Mouse (Mus musculus) testis, adult 2 months (tissue): ENCODE measurements around the gene Spatc1l. TPM values are rescaled to one million over a fixed set of nuclear protein-coding genes. Genes with fewer than 3 reads are reported as not detected.

Experiments used
- H3K27ac ChIP-seq: fragments of 200-500 bp; 2 replicates; pipeline ENCODE4 v1.5.1; 2012; ENCODE audit warnings: low read depth, low read length; ENCODE audit not compliant: control insufficient read depth, insufficient read depth
- H3K27me3 ChIP-seq: fragments of 200-500 bp; 2 replicates; pipeline ENCODE4 v1.6.1; 2012; ENCODE audit warnings: mild to moderate bottlenecking, low read length, moderate library complexity; ENCODE audit not compliant: control insufficient read depth, insufficient read depth
- H3K36me3 ChIP-seq: fragments of 200-500 bp; 2 replicates; pipeline ENCODE4 v1.6.1; 2012; ENCODE audit warnings: mild to moderate bottlenecking, low read length; ENCODE audit not compliant: control insufficient read depth, insufficient read depth
- H3K4me1 ChIP-seq: fragments of 200-500 bp; 2 replicates; pipeline ENCODE4 v1.6.1; 2012; ENCODE audit warnings: low read length; ENCODE audit not compliant: control insufficient read depth, insufficient read depth
- H3K4me3 ChIP-seq: fragments of 200-500 bp; 2 replicates; pipeline ENCODE4 v1.5.1; 2012; ENCODE audit warnings: low read depth, mild to moderate bottlenecking, low read length, moderate library complexity, mixed read lengths; ENCODE audit not compliant: control insufficient read depth
- CTCF ChIP-seq: fragments of 200-500 bp; IDR thresholded peaks from 2 replicates; pipeline ENCODE4 v1.5.1; 2012; ENCODE audit warnings: low read depth, mild to moderate bottlenecking, inconsistent platforms, low read length, moderate library complexity; ENCODE audit not compliant: control insufficient read depth, insufficient read depth, insufficient replicate concordance
- POLR2A ChIP-seq: fragments of 200-500 bp; IDR thresholded peaks from 2 replicates; pipeline ENCODE4 v1.6.1; 2012; ENCODE audit warnings: low read depth, mild to moderate bottlenecking, inconsistent platforms, low read length, moderate library complexity; ENCODE audit not compliant: control insufficient read depth
- polyA plus RNA-seq: library from polyadenylated mRNA; depleted of rRNA; stranded (reverse); fragments of >200 nt; gene quantifications from 2 replicates; pipeline ENCODE4 v1.2.3, GENCODE M21; 2012

Spatc1l gene
- polyA plus RNA-seq, 1 experiment: 278 TPM

GRCm38 (mm10) chr10:76541336-76542085 is 20.6 kb upstream of the Spatc1l start:
- Histone ChIP-seq H3K27me3 (no peaks in the 10 kb centered on the region), H3K4me1 (no peaks in the 10 kb centered on the region), H3K4me3 (no peak overlapping the region), H3K27ac (no peak overlapping the region), H3K36me3 (peaks cover 3% of the 10 kb centered on the region; the same call in 1 of the 2 replicates)
- no peak for TF ChIP-seq POLR2A
- TF ChIP-seq CTCF: no peak

- peaks cover 2% of the 10 kb centered on the region; the same call in 1 of the 2 replicates for H3K36me3 ChIP-seq
- no peak overlapping the region for H3K27ac ChIP-seq
- TF ChIP-seq POLR2A (no peak), CTCF (no peak)
- no peaks in the 10 kb centered on the region for H3K4me1 ChIP-seq
- H3K4me3 ChIP-seq: no peak overlapping the region
- H3K27me3 ChIP-seq: no peaks in the 10 kb centered on the region
These were observed 19.3 kb upstream of the Spatc1l start for GRCm38 (mm10) chr10:76542636-76543375.

GRCm38 (mm10) chr10:76546566-76546965 is 15.5 kb upstream of the Spatc1l start:
- TF ChIP-seq POLR2A: no peak
- no peak for TF ChIP-seq CTCF
- Histone ChIP-seq H3K27me3 (no peaks in the 10 kb centered on the region), H3K4me3 (no peak overlapping the region), H3K4me1 (no peaks in the 10 kb centered on the region), H3K36me3 (peaks cover 2% of the 10 kb centered on the region), H3K27ac (no peak overlapping the region)

- H3K4me3 ChIP-seq: no peak overlapping the region
- TF ChIP-seq CTCF (no peak), POLR2A (no peak)
- no peak overlapping the region for H3K27ac ChIP-seq
- H3K4me1 ChIP-seq: no peaks in the 10 kb centered on the region
- H3K27me3 ChIP-seq: no peaks in the 10 kb centered on the region
- peaks cover 2% of the 10 kb centered on the region for H3K36me3 ChIP-seq
These were observed 13.9 kb upstream of the Spatc1l start for GRCm38 (mm10) chr10:76548218-76548617.

DNA sequence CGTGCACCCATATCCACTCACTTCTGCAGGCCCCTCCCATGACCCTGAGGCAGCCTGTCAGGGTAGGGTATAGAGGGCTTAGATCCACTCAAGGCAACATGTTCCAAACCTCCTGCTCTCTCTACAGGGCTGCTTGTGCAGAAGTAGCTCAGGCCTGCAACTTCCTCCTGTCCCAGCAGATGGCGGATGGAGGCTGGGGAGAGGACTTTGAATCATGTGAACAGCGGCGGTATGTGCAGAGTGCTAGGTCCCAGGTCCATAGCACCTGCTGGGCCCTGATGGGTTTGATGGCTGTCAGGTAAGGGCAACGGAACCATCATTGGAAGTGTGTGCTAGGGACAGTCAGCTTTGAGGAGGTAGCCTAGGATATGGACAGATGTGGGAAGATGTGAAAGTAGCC is 11.6 kb upstream of the Spatc1l start:
- H3K27ac ChIP-seq: no peak overlapping the region
- no peaks in the 10 kb centered on the region for H3K4me1 ChIP-seq
- H3K36me3 ChIP-seq: no peaks in the 10 kb centered on the region; the same call in none of the 2 replicates
- no peak overlapping the region for H3K4me3 ChIP-seq
- TF ChIP-seq POLR2A (no peak), CTCF (peak; percentile 23; the same call in 1 of the 2 replicates)
- no peaks in the 10 kb centered on the region for H3K27me3 ChIP-seq

DNA sequence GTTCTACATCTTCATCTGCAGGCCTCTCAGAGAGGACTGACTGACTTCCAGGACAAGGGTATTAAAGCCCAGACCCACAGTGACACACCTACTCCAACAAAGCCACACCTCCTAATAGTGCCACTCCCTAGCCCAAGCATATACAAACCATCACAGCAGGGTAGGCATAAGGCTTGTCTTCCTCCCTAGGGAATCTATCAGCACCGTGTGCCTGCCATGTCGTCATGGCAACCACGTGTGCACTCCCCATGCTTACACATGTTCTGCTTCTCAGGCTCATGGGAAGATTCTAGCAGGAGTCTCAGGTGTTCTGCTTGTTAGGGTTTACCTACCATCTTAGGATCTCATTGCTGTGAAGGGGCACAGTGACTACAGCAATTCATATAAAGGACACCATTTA is 10.5 kb upstream of the Spatc1l start:
- no peaks in the 10 kb centered on the region for H3K27me3 ChIP-seq
- no peak overlapping the region for H3K27ac ChIP-seq
- no peaks in the 10 kb centered on the region; the same call in none of the 2 replicates for H3K36me3 ChIP-seq
- no peak overlapping the region for H3K4me3 ChIP-seq
- TF ChIP-seq CTCF (no peak), POLR2A (no peak)
- H3K4me1 ChIP-seq: no peaks in the 10 kb centered on the region

DNA sequence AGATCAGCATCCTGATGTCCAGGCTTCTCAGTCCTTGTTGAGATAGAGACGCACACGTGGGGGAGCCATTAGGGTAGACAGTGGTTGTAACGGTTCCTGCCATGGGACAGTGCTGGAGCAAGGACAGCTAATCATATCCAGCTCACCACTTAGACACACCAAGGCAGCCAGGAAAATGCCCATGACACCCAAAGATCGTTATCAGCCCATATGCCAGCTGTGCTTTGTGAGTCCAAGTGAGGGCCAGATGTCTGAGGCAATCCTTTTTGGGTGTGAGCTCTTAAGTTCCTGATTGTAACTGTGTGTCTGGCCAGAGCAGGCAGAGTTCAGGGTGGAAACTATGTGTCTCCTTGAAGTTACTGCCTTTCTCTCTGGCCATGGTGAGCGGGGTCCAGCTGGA is 8.0 kb upstream of the Spatc1l start:
- H3K27ac ChIP-seq: no peak overlapping the region
- no peak for TF ChIP-seq CTCF
- no peak for TF ChIP-seq POLR2A

More for the DNA sequence above, 8.0 kb upstream of the Spatc1l start:
- Histone ChIP-seq H3K36me3 (no peaks in the 10 kb centered on the region; the same call in none of the 2 replicates), H3K4me3 (no peak overlapping the region), H3K4me1 (no peaks in the 10 kb centered on the region), H3K27me3 (no peaks in the 10 kb centered on the region)
